Mouse (Mus musculus): Measurements from ENCODE around the gene Tmem229b.

GRCm38 (mm10) chr12:78947161-78947560 lies 60.3 kb downstream of the Tmem229b start:
- TF ChIP-seq POLR2A (IDR thresholded peaks at IDR 0.05; ENCODE audit: control insufficient read depth, low read depth, low read length) (no peak), CTCF (IDR thresholded peaks at IDR 0.05; ENCODE audit: control insufficient read depth, insufficient read depth, insufficient replicate concordance, low read depth, low read length) (no peak)

Measured in testis, adult 2 months (tissue).